Mouse (Mus musculus): ENCODE results near the gene Leng9. TPM values are rescaled to one million over a fixed set of nuclear protein-coding genes. Genes with fewer than 3 reads are reported as not detected.

Gene Leng9
- total and polyA plus RNA-seq, 2 experiments from 2014 or later, result 3.1 to 3.8 TPM

DNA sequence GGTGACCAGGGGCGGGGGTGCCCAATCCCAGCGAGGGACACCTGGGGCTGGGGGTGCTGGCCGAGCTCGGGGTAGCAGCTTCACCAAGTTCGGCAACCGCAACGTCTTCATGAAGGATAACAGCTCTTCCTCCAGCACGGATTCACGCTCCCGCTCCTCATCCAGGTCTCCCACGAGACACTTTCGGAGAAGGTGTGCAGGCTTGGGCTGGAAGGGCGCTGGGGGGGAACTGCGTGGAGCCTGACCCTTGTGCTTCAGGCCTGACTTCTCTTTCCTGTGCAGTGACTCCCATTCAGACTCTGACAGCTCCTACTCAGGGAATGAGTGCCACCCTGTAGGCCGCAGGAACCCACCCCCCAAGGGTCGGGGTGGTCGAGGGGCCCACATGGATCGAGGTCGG lies 6.7 kb downstream of the Leng9 start:
- 94% methylated on average over 19 of the region's 19 CpGs for WGBS
- H3K4me2 ChIP-seq (ENCODE audit: low read depth, low read length), result no peak overlapping the region
- H3K9ac ChIP-seq (replicated peaks; ENCODE audit: low read depth, low read length), result no peak overlapping the region

DNA sequence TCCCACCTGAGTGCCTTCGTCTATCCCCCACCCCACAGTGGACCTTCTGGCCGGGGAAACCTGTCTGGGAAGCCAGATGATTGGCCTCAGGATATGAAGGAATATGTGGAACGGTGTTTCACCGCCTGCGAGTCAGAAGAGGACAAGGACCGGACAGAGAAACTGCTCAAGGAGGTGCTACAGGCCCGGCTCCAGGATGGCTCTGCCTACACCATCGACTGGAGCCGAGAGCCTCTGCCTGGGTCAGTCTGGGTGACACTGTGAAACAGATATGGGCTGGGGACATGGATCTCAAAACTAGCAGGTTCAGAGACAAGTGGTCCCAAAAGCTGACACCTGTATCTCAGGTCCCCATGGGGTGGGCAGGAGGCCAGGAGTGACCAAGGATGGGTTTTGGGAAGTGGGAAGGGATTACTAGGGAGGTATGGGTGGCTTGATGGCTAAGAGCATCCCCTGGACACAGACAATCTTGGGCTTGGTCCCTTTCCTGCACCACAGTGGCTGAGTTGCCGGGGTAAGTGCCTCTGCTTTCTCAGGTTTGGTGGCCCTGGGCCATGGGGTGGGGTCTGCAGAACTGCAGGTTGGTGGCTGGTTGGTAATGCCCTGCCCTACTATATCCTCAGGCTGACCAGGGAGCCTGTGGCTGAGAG lies 7.3 kb downstream of the Leng9 start:
- no peaks in the 10 kb centered on the region for H3K9me3 ChIP-seq (replicated peaks; ENCODE audit: control insufficient read depth, low read length)
- ATAC-seq (ENCODE audit: insufficient read depth, low read depth), result no peak
- H3K4me2 ChIP-seq (ENCODE audit: low read depth, low read length), result no peak overlapping the region
- WGBS, result 93% methylated on average over 10 of the region's 10 CpGs
- H3K4me3 ChIP-seq (ENCODE audit: low read depth, low read length), result no peak overlapping the region
- H3K27ac ChIP-seq (ENCODE audit: low read depth), result no peak overlapping the region
- no peak for DNase-seq (ENCODE audit: low spot score)
- H3K4me1 ChIP-seq (ENCODE audit: control insufficient read depth, insufficient read depth), result peaks cover 3% of the 10 kb centered on the region; the same call in 1 of the 2 replicates
- TF ChIP-seq EP300 (IDR thresholded peaks at IDR 0.05; ENCODE audit: low read depth), result no peak
- no peak for TF ChIP-seq CTCF (IDR thresholded peaks at IDR 0.05; ENCODE audit: low read depth)
- no peaks in the 10 kb centered on the region for H3K27me3 ChIP-seq (ENCODE audit: control insufficient read depth, insufficient read depth, low read length)
- no peak overlapping the region for H3K9ac ChIP-seq (replicated peaks; ENCODE audit: low read depth, low read length)
- H3K36me3 ChIP-seq (replicated peaks; ENCODE audit: control insufficient read depth, insufficient read depth, low read length), result peaks cover 95% of the 10 kb centered on the region

More for the DNA sequence above, 6.7 kb downstream of the Leng9 start:
- H3K27me3 ChIP-seq (ENCODE audit: control insufficient read depth, insufficient read depth, low read length), result no peaks in the 10 kb centered on the region
- no peak for TF ChIP-seq CTCF (IDR thresholded peaks at IDR 0.05; ENCODE audit: low read depth)
- TF ChIP-seq EP300 (IDR thresholded peaks at IDR 0.05; ENCODE audit: low read depth), result no peak
- no peak for ATAC-seq (ENCODE audit: insufficient read depth, low read depth)
- peaks cover 91% of the 10 kb centered on the region for H3K36me3 ChIP-seq (replicated peaks; ENCODE audit: control insufficient read depth, insufficient read depth, low read length)
- H3K9me3 ChIP-seq (replicated peaks; ENCODE audit: control insufficient read depth, low read length), result no peaks in the 10 kb centered on the region
- H3K4me3 ChIP-seq (ENCODE audit: low read depth, low read length), result no peak overlapping the region
- H3K4me1 ChIP-seq (ENCODE audit: control insufficient read depth, insufficient read depth), result peaks cover 3% of the 10 kb centered on the region; the same call in 1 of the 2 replicates
- no peak overlapping the region for H3K27ac ChIP-seq (ENCODE audit: low read depth)
- no peak for DNase-seq (ENCODE audit: low spot score)

DNA sequence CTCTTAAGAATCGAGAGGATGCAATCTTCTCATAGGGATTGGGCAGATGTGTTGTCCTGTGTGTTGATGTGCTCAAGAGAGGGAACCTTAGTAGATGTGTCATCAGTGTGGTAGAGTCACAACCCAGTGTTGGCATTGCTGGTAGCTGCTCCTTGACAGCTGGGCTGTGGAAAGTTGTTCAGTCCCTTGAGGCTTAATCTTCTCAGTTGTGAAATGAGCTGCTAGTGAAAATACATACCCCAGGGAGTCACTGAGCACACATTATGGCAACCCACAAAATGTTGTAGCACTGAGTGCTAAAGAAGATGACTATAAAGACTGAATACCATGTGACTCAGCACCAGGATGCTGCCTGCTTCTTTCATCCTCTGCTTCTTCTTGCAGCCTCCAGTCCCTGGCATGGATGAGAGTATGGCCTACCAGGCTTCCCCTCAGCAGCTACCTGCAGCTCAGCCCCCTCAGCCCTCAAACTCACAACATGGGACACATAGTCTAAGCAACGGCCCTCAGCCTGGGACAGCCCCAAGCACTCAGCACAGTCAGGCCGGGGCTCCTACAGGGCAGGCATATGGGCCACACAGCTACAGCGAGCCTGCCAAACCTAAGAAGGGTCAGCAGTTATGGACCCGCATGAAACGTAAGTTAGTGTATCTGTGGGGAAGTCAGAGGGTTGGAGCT lies 8.4 kb downstream of the Leng9 start:
- Histone ChIP-seq H3K9me3 (replicated peaks; ENCODE audit: control insufficient read depth, low read length) (no peaks in the 10 kb centered on the region), H3K36me3 (replicated peaks; ENCODE audit: control insufficient read depth, insufficient read depth, low read length) (peaks cover 87% of the 10 kb centered on the region), H3K27me3 (ENCODE audit: control insufficient read depth, insufficient read depth, low read length) (no peaks in the 10 kb centered on the region), H3K4me3 (ENCODE audit: low read depth, low read length) (no peak overlapping the region), H3K4me2 (ENCODE audit: low read depth, low read length) (no peak overlapping the region), H3K27ac (ENCODE audit: low read depth) (no peak overlapping the region), H3K4me1 (ENCODE audit: control insufficient read depth, insufficient read depth) (peaks cover 7% of the 10 kb centered on the region; the same call in 1 of the 2 replicates), H3K9ac (replicated peaks; ENCODE audit: low read depth, low read length) (no peak overlapping the region)
- 85% methylated on average over 6 of the region's 6 CpGs for WGBS
- DNase-seq (ENCODE audit: low spot score) (no peak), ATAC-seq (ENCODE audit: insufficient read depth, low read depth) (no peak)
- no peak for TF ChIP-seq CTCF (IDR thresholded peaks at IDR 0.05; ENCODE audit: low read depth)
- no peak for TF ChIP-seq EP300 (IDR thresholded peaks at IDR 0.05; ENCODE audit: low read depth)

DNA sequence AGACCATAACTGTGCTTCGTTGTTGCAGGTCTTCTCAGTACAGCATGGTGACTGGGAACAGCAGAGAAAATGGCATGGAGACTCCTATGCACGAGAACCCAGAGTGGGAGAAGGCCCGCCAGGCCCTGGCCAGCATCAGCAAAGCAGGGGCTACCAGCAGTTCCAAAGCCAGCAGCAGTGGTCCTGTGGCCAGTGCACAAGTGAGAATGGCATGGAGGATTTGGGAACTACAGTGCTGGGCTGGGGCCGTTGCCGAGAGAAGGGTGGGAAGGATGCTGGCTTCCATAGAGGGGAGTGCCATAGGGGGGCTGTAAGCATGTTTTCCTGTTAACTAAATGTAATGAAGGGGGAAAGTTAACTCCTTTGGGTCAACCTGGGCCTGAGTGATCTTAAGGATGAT lies 10.8 kb downstream of the Leng9 start:
- Histone ChIP-seq H3K36me3 (replicated peaks; ENCODE audit: control insufficient read depth, insufficient read depth, low read length) (peaks cover 63% of the 10 kb centered on the region), H3K4me1 (ENCODE audit: control insufficient read depth, insufficient read depth) (peaks cover 7% of the 10 kb centered on the region; the same call in 1 of the 2 replicates), H3K9me3 (replicated peaks; ENCODE audit: control insufficient read depth, low read length) (no peaks in the 10 kb centered on the region), H3K27me3 (ENCODE audit: control insufficient read depth, insufficient read depth, low read length) (no peaks in the 10 kb centered on the region), H3K4me2 (ENCODE audit: low read depth, low read length) (no peak overlapping the region), H3K4me3 (ENCODE audit: low read depth, low read length) (no peak overlapping the region), H3K27ac (ENCODE audit: low read depth) (no peak overlapping the region), H3K9ac (replicated peaks; ENCODE audit: low read depth, low read length) (no peak overlapping the region)
- no peak for TF ChIP-seq EP300 (IDR thresholded peaks at IDR 0.05; ENCODE audit: low read depth)
- TF ChIP-seq CTCF (IDR thresholded peaks at IDR 0.05; ENCODE audit: low read depth), result no peak
- ATAC-seq (ENCODE audit: insufficient read depth, low read depth) (no peak), DNase-seq (ENCODE audit: low spot score) (no peak)
- WGBS, result 93% methylated on average over 5 of the region's 5 CpGs

DNA sequence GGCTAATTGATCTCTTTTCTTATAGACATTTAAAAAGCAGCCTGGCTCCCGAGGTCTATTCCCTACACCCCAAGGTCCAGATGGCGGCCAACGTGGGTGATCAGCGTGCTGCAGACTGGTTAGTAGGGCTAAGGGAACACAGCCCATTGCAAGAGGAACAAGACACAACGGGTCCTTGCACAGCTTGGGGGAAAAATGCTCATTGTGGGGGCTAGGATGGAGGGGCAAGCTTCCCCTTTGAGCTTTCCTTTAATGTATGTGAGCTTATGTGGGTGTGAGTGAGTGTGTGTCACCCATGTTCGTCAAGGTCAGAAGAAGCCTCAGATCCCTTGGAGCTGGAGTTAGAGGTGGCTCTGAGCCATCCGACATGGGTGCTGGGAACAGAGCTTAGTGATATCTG lies 11.5 kb downstream of the Leng9 start:
- H3K27ac ChIP-seq (ENCODE audit: low read depth), result no peak overlapping the region
- H3K27me3 ChIP-seq (ENCODE audit: control insufficient read depth, insufficient read depth, low read length), result no peaks in the 10 kb centered on the region
- no peaks in the 10 kb centered on the region for H3K9me3 ChIP-seq (replicated peaks; ENCODE audit: control insufficient read depth, low read length)
- H3K4me3 ChIP-seq (ENCODE audit: low read depth, low read length), result no peak overlapping the region
- DNase-seq (ENCODE audit: low spot score), result no peak
- TF ChIP-seq EP300 (IDR thresholded peaks at IDR 0.05; ENCODE audit: low read depth), result no peak
- no peak for TF ChIP-seq CTCF (IDR thresholded peaks at IDR 0.05; ENCODE audit: low read depth)
- WGBS, result 85% methylated on average over 7 of the region's 7 CpGs
- H3K9ac ChIP-seq (replicated peaks; ENCODE audit: low read depth, low read length), result no peak overlapping the region
- ATAC-seq (ENCODE audit: insufficient read depth, low read depth), result no peak
- peaks cover 56% of the 10 kb centered on the region for H3K36me3 ChIP-seq (replicated peaks; ENCODE audit: control insufficient read depth, insufficient read depth, low read length)
- H3K4me2 ChIP-seq (ENCODE audit: low read depth, low read length), result no peak overlapping the region
- H3K4me1 ChIP-seq (ENCODE audit: control insufficient read depth, insufficient read depth), result peaks cover 7% of the 10 kb centered on the region; the same call in 1 of the 2 replicates
